Mouse (Mus musculus) cerebellum, adult 2 months (tissue): ENCODE results near the gene Olfr869. TPM values are rescaled to one million over a fixed set of nuclear protein-coding genes. Genes with fewer than 3 reads are reported as not detected.

Experiments
- DNase-seq, 2 experiments: peaks; one replicate each; pipeline ENCODE4 v3.0.0; 2021
- H3K27ac ChIP-seq: fragments of 200-500 bp; 2 replicates; pipeline ENCODE4 v1.5.1; 2012; ENCODE audit warnings: low read length, control low read depth, inconsistent platforms; ENCODE audit not compliant: insufficient read depth
- H3K27me3 ChIP-seq: fragments of 200-500 bp; 2 replicates; pipeline ENCODE4 v1.6.1; 2012; ENCODE audit warnings: inconsistent platforms, mild to moderate bottlenecking, low read length, moderate library complexity; ENCODE audit not compliant: control insufficient read depth, insufficient read depth
- H3K4me1 ChIP-seq: fragments of 200-500 bp; 2 replicates; pipeline ENCODE4 v1.6.1; 2011; ENCODE audit warnings: low read length; ENCODE audit not compliant: control insufficient read depth, insufficient read depth
- H3K4me3 ChIP-seq: fragments of 200-500 bp; replicated peaks from 2 replicates; pipeline ENCODE3; 2011; ENCODE audit warnings: mild to moderate bottlenecking, low read depth, low read length, control low read depth; ENCODE audit not compliant: insufficient read depth
- CTCF ChIP-seq: fragments of 200-500 bp; IDR thresholded peaks from 2 replicates; pipeline ENCODE4 v1.5.1; 2011; ENCODE audit warnings: low read depth, mild to moderate bottlenecking, control low read depth, low read length, moderate library complexity, borderline replicate concordance; ENCODE audit not compliant: insufficient read depth
- POLR2A ChIP-seq: fragments of 200-500 bp; IDR thresholded peaks from 2 replicates; pipeline ENCODE4 v1.6.1; 2011; ENCODE audit warnings: low read length, control low read depth, borderline replicate concordance; ENCODE audit not compliant: insufficient read depth
- WGBS: fragments of 180-500 bp; shearing (Covaris S2); methylation state at CpG from one replicate; pipeline ENCODE4 v1.1.7; 2018; 5-methylcytosine and 5-hydroxymethylcytosine counted together
- polyA plus RNA-seq: library from polyadenylated mRNA; depleted of rRNA; stranded (reverse); fragments of >200 nt; gene quantifications from 2 replicates; pipeline ENCODE4 v1.2.3, GENCODE M21; 2012; rRNA removed

The Olfr869 gene
- not detected in 2 replicates for polyA plus RNA-seq

- 66% methylated on average over 2 of the region's 2 CpGs for WGBS
Measured at GRCm38 (mm10) chr9:20128709-20129108, at the start of gene Olfr869. Olfr869 (plus strand) TSS chr9:20129009.

GRCm38 (mm10) chr9:20098326-20098725 lies 30.5 kb upstream of the Olfr869 start, which contains the start of gene Olfr868:
Olfr868 (plus strand) TSS chr9:20098626.
- Histone ChIP-seq H3K27me3 (no peaks in the 10 kb centered on the region), H3K4me1 (no peaks in the 10 kb centered on the region), H3K4me3 (no peak within 1 kb of the TSS), H3K27ac (no peak within 1 kb of the TSS)
- no peak for TF ChIP-seq POLR2A
- no peak for TF ChIP-seq CTCF
- 25% methylated on average over 2 of the region's 2 CpGs for WGBS
- DNase-seq, result no peak

More at GRCm38 (mm10) chr9:20128709-20129108, at the start of gene Olfr869:
- H3K27ac ChIP-seq, result no peak within 1 kb of the TSS
- no peak for DNase-seq
- H3K4me1 ChIP-seq, result no peaks in the 10 kb centered on the region
- H3K4me3 ChIP-seq, result no peak within 1 kb of the TSS
- no peaks in the 10 kb centered on the region for H3K27me3 ChIP-seq
- no peak for TF ChIP-seq CTCF
- no peak for TF ChIP-seq POLR2A

- Histone ChIP-seq H3K27me3 (no peaks in the 10 kb centered on the region), H3K27ac (no peak overlapping the region), H3K4me3 (no peak overlapping the region), H3K4me1 (no peaks in the 10 kb centered on the region)
- DNase-seq, result no peak
- TF ChIP-seq POLR2A (no peak), CTCF (no peak)
- 81% methylated on average over 3 of the region's 3 CpGs for WGBS
Measured at GRCm38 (mm10) chr9:20149706-20150105, 20.9 kb downstream of the Olfr869 start.

GRCm38 (mm10) chr9:20173957-20174356 lies 45.1 kb downstream of the Olfr869 start, which contains the start of gene Olfr870:
Olfr870 (minus strand) TSS chr9:20174057.
- Histone ChIP-seq H3K4me1 (no peaks in the 10 kb centered on the region), H3K4me3 (no peak within 1 kb of the TSS), H3K27ac (no peak within 1 kb of the TSS), H3K27me3 (no peaks in the 10 kb centered on the region)
- no peak for DNase-seq
- TF ChIP-seq CTCF (no peak), POLR2A (no peak)
- 75% methylated on average over 2 of the region's 2 CpGs for WGBS

- DNase-seq, result no peak
- Histone ChIP-seq H3K27ac (no peak overlapping the region), H3K4me3 (no peak overlapping the region), H3K27me3 (no peaks in the 10 kb centered on the region), H3K4me1 (no peaks in the 10 kb centered on the region)
- no peak for TF ChIP-seq CTCF
- no peak for TF ChIP-seq POLR2A
- 60% methylated on average over 5 of the region's 5 CpGs for WGBS
Measured at GRCm38 (mm10) chr9:20179463-20179862, 50.7 kb downstream of the Olfr869 start.

Other genes starting within 250 kb of the Olfr869 start
- not detected in 2 replicates for gene Olfr862, start 241.0 kb upstream of the Olfr869 start, polyA plus RNA-seq
- gene Olfr77, start 212.1 kb upstream of the Olfr869 start, polyA plus RNA-seq, result not detected in 2 replicates
- not detected in 2 replicates for gene Olfr866, start 101.0 kb upstream of the Olfr869 start, polyA plus RNA-seq
- gene Olfr867, start 71.4 kb upstream of the Olfr869 start, polyA plus RNA-seq, result not detected in 2 replicates
- not detected in 2 replicates for gene Olfr868, start 30.4 kb upstream of the Olfr869 start, polyA plus RNA-seq
- gene Olfr870, start 45.0 kb downstream of the Olfr869 start, polyA plus RNA-seq, result not detected in 2 replicates
- gene Olfr871, start 83.2 kb downstream of the Olfr869 start, polyA plus RNA-seq, result not detected in 2 replicates
- gene Olfr872, start 108.1 kb downstream of the Olfr869 start, polyA plus RNA-seq, result not detected in 2 replicates
- gene Olfr39, start 153.3 kb downstream of the Olfr869 start, polyA plus RNA-seq, result not detected in 2 replicates
- not detected in 2 replicates for gene Olfr873, start 169.5 kb downstream of the Olfr869 start, polyA plus RNA-seq
- 0.10 TPM in 2 replicates for gene Olfr18, start 207.1 kb downstream of the Olfr869 start, polyA plus RNA-seq